Mouse (Mus musculus) retina, postnatal 1 day (tissue): ENCODE results near the gene Polr3gl.

Experiments used
- DNase-seq: peaks from one replicate; pipeline ENCODE4 v3.0.0-alpha.2; 2012

Gene Polr3gl

DNA sequence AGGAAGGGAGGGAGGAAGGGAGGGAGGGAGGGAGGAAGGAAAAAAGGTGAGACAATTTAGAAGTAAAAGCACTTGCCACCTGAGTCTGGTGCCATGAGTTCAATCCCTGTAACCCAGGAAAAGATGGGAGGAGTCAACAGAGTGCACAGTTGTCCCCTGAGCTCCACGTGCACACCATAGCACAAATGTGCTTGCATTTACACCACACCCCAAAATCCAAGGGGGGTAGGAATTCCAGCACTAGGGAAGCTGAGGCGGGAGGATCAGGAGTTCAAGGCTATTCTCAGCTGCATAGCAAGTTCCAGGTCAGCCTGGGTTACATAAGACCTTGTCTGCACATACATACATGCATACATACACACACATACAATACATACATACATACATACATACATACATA is 22.6 kb downstream of the Polr3gl start:
- DNase-seq = no peak

DNA sequence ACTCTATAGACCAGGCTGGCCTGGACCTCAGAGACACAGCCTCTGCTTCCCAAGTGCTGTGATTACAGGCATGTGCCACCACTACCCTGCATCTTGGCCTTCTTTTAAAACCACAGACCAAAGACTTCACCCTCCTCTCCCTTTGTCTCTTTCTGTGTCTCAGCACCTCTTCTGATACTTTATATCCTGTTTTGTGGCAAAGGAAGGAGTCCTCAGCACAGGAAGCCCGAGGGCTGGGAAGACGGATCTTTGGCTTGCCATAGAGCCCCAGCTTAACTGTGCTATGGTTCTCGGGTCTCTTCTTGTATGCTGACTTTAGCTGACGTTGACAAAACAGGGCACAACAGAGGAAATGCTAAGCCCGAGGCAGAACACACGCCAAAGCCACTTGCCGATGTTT is 23.3 kb downstream of the Polr3gl start:
- DNase-seq = no peak

DNA sequence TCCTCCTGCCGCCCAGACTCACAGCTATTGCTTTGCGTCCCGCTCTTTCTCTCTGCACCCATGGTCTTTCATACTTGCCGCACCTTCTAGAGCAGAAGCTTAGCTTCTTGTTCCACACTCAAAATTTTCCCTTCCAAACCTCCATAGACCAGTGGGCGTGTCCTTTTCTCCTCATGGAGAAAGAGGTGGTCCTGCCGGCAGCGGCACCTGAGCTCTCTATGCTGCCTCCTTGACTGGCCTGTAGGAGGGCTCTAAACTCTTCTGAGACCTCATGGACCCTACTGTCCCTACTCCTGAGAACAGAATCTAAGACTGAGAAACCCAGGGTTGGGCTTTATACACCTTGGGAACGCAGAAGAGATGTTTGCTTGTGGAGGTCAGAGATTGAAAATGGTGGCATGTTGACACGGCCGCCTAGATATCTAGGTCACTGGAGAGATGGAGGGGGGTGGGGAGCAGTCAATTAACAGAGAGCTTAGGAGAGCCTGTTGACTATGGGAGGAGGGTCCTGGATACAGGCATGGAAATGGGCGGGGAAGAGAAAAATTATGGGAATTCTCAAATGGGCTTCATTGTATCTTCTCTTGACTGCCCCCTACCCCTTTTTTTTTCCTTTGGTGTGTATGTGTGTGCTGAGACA is 23.9 kb downstream of the Polr3gl start:
- peak; percentile 43 for DNase-seq

DNA sequence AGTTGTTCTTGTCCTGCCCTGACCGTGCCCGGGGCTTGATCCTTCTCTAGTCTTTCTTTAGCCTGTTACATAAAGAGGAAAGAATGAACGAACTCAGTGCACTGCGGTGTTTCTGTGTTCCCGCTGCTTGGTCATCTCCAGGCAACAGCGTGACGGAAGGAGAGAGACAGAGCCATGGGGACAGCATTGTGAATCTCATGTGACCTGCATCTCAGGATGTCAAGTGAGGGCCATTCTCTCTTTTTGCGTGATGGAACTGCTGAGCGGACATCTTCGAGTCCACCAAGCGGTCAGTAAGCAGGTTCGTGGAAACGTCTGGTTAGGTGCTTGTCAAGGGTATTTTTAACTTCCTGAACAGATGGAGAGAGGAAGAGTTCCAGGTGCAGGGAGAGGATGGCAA is 24.5 kb downstream of the Polr3gl start:
- no peak for DNase-seq

DNA sequence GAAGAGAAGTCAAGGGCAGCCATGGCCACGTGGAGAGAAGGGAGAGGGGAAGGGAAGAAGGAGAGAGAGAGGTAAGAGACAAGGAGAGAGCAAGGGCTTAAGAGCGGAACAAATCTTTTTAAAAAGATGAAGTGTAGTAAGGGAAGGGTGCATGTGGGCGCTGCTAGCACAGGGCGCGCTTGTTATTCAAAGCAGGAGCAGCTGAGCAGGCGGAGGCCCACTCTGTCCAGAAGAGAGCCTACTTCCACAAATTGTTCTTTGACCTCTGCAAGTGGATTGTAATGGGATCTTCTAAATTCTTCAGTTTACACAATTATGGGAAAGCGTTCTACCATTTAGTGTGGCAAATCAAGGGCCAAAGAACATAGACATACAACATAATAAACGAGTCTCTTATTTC is 25.4 kb downstream of the Polr3gl start:
- no peak for DNase-seq

DNA sequence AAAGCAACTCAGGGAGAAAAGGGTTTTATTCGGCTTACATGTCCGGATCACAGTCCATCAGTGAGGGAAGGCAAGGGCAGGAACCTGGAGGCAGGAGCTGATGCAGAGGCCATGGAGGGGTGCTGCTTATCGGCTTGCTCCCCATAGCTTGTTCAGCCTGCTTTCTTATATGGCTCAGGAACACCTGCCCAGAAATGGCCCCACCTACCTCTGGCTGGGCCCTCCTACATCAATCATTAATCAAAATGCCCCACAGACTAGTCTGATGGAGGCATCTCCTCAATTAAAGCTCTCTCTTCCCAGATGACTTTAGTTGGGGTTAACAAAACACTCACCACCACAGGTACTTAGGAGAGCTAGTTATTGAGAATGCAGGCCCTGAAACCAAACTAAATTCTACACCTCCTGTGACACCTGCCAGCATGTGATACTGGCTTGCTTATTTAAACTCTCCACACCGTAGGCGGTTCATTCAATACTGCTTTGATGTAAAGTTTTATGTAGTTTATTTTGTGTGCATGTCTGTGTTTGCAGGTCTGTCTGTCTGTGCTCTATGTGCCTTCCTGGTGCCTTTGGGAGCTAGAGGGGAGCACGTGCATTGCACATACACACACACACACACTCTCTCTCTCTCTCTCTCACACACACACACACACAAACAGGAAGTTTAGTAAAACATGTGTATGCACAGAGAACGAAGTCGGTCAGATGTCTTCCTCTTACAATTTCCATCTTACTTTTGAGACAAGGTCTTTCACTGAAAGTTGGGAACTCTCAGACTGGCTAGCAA is 27.1 kb downstream of the Polr3gl start:
- no peak for DNase-seq

DNA sequence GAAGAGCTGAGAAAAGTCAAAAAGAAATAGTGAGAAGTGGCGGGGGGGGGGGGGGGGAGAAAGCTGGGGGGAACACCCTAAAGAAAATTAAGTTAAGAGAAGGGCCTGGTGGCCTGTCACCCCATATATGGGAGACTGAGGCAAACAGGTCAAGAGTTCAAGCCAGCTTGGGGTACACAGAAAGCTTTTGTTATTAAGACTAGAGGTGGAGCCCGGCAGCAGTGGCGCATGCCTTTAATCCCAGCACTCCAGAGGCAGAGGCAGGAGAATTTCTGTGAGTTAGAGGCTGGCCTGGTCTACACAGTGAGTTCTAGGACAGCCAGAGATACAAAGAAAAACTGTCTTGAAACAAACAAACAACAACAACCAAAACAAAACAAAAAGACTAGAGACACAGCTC is 28.9 kb downstream of the Polr3gl start:
- no peak for DNase-seq

DNA sequence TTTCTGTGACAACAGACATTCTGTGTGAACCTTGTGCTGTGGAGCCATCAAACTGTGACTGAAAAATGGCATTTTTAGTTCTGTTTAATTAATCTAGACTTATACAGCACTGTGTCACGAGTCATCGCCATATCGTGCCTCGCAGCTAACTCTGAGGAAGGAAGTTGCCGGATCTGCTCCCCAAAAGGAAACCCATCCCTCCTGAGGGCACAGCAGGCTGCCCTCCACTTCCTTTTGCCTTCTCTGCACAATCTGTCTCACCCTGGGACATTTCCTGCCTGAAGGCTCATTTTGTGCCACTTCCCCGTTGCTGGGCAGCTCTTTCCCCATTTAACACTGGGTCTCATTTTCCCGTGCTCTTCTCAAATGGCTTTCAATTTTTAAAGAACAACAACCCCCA is 29.3 kb downstream of the Polr3gl start:
- no peak for DNase-seq

DNA sequence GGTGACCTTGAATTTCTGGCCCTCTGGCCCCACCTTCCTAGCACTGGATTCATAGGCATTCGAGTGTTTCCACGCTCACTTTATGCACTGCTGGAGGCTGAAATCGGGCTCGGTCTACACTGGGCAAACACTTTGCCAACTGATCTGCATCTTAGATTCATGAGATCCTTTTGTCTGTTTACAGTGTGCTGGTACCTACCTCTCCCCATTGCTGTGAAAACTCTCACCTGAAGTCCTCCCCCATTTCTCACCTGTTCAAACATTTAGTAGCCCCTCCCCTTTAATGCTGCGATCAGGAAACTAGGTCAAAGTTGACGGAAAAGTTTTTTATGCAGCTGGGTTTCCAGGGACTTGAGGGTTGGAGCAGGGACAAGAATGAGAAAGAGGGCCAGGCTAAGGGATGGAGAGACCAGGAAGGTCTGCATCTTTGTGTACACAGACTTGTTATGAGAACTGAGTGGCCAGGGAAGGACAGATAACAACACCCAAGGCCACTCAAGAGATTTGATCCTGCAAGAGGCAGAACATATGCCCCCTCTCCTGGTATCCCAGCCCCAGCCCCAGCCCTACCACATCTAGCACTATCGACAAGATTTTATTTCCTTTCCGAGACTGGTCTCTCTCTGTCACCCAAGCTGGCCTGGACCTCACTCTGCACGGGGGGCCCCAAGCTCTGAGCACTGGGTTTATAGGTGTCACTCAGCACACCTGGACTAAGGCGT is 29.9 kb downstream of the Polr3gl start:
- no peak for DNase-seq

DNA sequence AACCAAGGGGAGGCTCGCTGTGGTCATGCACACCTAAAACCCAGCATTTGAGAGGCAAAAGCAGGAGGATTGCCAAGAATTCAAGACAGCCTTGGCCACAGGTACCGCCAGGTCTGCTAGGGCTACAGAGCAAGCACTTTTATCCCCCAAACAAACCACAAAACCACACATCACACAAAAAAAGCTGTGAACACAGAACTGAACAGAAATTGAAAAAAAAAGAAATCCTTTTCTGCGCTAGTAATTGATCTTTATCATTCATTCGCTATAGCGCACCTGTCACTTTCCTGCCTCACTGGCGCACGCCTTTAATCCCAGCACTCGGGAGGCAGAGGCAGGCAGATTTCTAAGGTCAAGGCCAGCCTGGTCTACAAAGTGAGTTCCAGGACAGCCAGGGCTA is 30.7 kb downstream of the Polr3gl start:
- no peak for DNase-seq

DNA sequence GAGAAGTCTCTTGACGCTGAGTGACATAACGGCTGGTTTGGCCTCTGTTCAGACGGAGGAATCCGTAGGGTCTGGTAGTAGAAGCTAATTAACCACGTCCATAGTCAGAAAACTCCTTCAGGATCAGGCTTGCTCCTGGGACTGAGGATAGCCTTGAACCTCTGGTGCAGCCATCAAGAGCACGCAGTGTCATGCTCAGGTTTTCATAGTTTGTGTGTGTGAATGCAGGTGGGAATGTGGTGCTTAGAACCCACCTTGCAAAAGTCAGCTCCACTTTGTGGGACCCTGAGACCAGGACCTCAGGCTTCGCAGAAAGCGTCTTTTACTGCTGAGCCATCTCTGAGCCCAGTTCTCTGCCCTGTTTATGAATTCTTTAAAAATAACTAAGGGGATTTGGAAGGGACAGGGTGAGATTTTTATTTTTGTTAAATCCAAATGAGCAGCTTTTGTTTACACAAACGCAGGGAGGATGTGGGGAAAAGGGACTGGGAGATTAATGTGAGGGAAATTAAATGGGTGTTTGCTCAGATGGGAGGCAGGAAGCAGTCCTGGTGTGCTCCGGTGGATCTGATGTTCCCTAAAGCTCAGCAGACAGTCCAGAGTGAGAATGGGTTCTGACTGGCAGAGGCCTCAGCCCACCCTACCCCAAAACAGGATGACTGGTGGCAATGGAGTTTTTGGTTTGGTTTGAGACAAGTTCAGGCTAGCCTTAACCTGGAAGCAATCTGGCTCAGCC is 31.9 kb downstream of the Polr3gl start:
- DNase-seq = no peak

DNA sequence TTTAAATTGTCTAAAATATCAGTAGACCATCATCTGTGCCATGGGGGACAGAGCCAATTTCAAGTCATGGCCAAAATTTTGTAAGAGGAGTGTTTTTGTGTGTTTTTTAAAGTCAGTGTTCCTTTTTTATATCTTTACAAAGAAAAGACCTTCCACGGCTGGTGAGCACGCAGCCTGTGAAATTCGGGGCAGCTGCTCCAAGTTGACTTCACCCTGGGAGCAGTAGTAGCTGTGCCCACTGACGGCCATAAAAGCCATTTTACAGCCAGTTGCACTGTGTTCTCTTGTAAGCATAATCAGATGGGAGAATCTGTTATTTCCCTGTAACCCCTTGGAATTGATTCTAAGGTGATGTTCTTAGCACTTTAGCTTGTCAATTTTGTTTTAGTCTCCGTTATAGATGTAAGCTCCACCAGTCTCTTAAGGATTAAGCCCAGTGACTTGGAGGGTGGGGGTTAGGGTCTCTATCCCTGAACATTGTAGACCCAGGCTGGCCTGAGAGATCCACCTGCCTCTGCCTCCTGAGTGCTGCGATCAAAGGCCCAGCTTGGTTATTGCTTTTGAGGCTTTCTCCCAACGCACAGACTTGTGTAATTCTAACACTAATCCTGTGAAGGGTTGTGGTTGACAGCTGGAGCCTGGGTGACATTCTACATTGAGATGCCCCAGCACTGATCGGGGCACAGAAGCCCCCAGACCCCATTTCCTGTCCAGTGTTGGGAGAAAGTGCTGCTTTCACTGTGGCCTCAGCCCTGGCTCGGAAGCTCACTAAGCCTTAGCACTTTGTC is 32.9 kb downstream of the Polr3gl start:
- DNase-seq = no peak

DNA sequence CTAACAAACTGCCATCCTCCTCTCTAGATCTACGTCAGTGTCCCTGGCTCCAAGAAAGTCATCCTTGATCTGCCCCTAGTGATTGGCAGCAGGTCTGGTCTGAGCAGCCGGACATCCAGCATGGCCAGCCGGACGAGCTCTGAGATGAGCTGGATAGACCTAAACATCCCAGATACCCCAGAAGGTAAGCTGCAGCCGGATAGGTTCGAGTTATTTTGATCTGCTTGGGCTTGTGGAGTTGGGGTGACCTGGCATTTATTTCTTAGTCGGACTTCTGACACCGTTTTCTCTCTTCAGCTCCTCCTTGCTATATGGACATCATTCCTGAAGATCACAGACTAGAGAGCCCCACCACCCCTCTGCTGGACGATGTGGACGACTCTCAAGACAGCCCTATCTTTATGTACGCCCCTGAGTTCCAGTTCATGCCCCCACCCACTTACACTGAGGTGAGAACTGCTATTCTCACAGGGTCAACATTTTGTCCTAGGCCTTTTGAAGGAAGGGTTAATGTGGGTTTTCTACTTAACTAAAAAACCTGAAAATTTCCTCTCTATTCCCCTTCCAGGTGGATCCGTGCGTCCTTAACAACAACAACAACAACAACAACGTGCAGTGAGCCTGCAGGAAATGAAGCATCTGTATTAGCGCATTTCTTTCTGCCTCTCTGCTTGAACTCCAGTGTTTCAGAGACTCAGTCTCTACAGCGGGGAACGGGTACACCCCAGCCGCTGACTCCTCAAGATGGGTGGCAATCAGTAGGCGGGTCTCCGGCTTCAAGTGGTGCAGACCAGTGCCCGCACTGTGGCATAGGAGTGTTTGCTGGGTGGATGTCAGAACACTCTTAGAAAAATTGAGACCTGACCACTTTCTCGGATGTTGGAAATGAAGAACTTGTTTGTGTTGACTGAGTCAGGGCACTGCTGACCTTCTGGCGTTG is 33.8 kb downstream of the Polr3gl start:
- no peak for DNase-seq

DNA sequence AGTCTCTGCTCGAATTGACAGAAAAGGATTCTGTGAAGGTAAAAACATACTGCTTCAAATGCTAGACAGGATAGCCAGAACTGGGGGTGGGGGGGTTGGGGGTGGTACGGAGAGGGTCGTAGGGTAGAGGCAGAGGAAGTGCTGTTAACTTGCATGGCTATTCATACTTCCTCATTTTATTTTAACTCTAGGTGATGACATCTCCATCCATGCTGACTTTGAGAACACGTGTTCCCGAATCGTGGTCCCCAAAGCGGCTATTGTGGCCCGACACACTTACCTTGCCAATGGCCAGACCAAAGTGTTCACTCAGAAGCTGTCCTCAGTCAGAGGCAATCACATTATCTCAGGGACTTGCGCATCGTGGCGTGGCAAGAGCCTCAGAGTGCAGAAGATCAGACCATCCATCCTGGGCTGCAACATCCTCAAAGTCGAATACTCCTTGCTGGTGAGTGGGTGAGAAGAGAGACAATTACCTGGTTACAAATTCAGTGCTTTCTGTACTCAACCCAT is 34.5 kb downstream of the Polr3gl start:
- DNase-seq = no peak

DNA sequence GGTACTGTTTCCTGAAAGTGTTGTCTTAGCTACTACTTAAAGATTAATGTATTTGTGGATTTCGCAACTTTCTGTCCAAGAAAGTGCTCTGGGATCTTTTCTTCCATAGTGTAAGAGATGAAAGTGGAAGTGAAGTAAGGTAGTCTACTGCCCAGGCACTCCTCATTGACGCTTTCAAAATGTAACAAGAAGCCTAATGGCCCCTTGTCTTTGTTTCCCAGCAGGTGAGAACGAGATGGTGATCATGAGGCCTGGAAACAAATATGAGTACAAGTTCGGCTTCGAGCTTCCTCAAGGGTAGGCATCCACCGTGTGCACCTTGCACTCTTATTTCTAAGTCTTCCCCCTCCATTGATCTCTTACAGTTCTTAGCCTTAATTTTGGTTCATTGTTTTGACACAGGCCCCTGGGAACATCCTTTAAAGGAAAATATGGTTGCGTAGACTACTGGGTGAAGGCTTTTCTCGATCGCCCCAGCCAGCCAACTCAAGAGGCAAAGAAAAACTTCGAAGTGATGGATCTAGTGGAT is 35.2 kb downstream of the Polr3gl start:
- DNase-seq = no peak

DNA sequence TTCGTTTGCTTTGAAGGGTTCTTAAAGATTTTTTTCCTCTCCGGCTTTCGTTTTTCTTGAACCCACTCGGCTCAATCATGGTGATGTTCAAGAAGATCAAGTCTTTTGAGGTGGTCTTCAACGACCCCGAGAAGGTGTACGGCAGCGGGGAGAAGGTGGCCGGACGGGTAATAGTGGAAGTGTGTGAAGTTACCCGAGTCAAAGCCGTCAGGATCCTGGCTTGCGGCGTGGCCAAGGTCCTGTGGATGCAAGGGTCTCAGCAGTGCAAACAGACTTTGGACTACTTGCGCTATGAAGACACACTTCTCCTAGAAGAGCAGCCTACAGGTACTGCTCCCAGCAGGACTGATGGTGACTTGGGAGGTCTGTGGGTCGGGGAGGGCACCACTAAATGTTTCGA is 35.8 kb downstream of the Polr3gl start:
- DNase-seq = no peak

DNA sequence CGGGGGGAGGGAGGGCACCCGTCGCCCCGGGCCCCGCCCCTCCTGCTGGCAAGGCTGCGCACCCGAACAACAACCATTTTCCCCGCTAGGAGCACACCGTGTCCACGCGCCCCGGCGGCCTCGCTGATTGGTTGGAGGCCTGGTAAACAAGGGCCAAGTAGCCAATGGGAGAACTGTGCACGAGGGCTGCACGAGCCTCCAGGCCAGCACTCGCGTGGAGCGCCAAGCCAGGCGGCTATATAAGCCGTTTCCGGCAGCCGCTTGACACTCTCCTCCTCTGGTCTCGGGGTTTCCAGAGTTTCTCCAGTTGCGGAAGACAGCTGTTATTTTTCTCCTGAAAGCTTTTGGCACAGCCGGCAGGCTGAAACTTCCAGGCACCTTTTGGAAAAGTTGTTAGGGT is 36.3 kb downstream of the Polr3gl start, which contains the start of gene Txnip:
TSS of gene Txnip (plus strand) at position 264 of the 400 bp plus-strand sequence.
- DNase-seq = peak; percentile 99

DNA sequence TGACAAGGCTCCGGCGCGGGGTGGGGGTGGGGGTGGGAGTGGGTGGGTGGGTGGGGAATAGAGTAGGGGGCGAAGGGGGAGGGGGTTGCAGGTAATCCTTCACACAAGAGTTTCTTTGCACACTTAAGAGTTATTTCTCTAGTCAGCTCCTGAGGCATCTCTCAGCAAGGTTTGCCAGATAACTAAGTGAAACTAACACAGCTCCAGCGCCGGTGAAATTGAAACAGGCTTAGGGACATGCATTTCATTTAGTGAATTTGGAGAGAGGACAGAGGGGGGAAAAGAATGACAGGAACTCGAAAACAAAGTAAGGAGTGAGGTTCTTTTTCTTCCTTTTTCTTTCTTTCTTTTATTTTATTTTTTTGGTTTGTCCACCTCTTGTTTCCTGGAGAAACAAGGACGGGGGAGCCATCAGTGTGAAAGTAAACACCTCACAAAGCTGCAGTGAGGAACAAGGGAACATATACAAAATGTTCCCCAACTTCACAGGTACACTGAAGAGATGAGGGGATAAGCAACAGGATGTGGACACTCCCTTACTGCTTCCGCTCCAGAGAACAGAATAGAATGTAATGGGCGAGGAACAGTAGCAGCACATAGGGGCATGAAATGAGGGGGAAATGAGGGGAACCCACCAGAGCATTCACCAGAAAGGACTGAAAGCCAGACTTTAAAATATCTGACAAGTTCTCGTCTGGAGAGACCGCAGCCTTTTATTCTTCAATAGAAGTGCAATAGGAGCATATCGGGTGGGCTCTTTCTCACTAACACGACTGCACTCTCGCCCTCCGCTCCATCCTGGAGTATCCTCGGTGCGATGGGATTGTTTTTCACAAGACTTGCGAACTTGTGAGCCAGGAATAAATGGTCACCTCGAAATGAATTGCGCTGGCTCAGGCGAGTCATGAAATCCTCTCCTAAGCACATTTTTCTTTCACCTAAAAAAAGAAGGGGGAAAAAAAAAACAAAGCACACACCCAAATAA is 37.0 kb downstream of the Polr3gl start:
- DNase-seq = peak; percentile 45

DNA sequence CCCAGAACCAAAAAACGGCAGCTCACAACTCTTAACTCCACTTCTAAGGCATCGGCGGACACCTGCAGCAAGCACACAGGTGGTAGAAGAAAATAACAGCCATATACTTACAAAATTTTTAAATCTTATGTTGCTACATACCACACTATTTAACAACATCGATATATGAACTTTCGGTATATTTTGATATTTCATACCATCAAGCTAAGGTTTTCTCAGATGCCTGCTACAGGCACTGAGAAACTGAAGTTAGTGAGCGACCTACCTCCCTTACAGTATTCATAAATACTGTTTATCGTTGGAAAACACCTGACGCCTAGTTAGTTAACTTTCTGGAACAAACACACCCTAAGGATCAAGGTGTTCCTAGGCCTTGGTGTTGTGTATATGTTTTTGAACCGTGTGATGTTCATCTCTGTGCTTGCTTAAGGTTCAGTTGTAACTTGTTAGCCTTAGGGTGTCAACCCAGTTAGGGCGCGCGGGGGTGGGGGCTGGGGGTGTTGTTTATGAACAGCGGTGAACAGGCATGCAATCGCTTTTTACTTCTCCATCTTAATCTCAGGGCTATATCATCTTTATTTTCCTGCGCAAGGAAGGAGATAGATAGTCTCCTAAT is 37.9 kb downstream of the Polr3gl start:
- DNase-seq = no peak
